Mouse (Mus musculus): Measurements from ENCODE around the gene Crb1.

DNA sequence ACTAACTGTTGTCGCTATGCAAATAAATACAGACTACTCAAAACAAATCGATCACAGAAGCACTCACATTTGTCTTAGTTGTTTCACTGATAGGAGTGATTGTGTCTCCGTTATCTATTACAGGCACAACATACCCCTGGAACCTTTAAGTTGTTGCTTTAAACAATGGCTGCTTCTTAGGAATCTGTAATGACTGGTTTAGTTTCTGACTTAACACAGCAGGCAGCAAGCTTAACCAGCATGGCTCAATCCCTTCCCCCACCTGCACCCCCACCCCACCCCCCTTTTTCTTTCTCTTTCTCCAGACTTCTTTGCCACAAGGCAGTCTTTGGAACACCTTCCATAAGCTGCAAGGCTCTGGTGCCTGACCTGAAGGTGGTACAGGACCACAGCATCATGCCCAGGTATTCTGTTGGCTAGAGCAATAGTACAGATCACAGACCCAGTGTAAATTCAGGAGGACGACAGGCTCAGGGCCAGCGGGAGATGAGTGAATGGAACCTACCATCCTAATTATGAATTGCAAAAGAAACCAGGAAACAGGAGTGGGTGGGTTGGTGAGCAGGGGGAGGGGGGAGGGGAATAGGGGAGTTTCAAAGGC, 182.4 kb downstream of the Crb1 start:
- TF ChIP-seq CTCF (IDR thresholded peaks at IDR 0.05; ENCODE audit: insufficient read depth, low read length) (no peak), POLR2A (IDR thresholded peaks at IDR 0.05; ENCODE audit: borderline replicate concordance, extremely low read depth, low read depth, low read length) (no peak)
